Mouse (Mus musculus) liver, adult (tissue): ENCODE results near the gene Tsc22d3.

ENCODE experiments used
- GATA4 ChIP-seq: IDR thresholded peaks from 2 replicates; pipeline ENCODE4 v1.6.1; 2014; ENCODE audit warnings: mild to moderate bottlenecking, low read length; ENCODE audit not compliant: insufficient replicate concordance

The Tsc22d3 gene

GRCm38 (mm10) chrX:140575200-140575599 is 25.3 kb downstream of the Tsc22d3 start:
- no peak for TF ChIP-seq GATA4

DNA sequence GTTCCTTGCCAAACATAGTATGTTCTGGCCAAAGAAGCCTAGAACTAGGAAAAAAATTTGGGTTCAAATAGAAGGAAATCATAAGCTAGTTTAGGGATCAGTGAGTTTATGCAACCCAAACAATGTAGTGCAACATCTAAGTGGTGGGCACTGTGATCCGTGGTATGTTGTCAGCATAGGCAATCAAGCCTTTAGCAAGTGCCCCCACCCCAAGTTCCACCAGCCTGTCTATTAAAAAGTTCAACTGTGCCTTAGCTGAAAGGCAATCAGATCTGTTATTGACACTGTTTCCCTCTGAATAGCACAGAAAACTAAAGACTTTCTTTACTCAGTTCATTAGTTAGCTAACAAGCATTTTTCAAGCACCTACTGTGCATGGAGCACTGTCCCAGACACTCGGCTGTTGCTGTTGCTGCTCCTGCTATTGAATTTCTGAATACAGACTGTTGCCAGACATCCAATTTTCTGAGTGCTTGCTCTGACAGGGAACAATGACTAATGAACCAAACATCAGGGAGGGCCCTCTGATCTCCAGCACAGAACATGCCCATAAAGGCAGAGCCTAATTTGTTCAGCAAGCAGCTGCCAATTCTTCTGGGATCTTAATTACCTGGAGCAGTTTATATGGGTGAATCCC is 27.6 kb downstream of the Tsc22d3 start:
- no peak for TF ChIP-seq GATA4

GRCm38 (mm10) chrX:140569595-140569994 is 30.9 kb downstream of the Tsc22d3 start:
- no peak for TF ChIP-seq GATA4

GRCm38 (mm10) chrX:140567711-140568407 is 32.6 kb downstream of the Tsc22d3 start:
- TF ChIP-seq GATA4: peak; percentile 77

DNA sequence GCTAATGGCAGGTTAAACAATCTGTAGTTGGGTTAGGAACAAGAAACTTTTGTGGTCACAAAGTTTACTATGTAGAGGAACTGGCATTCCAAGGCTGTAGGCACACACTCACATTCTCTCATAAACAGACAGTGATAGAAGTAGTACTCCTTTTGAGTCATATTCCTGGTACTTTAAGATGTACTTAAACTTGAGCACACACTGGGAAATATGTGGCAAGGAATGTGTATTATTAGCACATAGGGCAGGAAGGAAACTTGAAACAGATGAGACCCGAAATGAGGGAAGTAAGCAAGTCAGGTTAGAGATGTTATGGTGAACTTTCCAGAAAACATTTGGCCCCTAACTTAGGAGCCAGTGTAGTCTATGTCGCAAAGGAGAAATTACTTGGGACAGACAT is 34.7 kb downstream of the Tsc22d3 start:
- no peak for TF ChIP-seq GATA4

DNA sequence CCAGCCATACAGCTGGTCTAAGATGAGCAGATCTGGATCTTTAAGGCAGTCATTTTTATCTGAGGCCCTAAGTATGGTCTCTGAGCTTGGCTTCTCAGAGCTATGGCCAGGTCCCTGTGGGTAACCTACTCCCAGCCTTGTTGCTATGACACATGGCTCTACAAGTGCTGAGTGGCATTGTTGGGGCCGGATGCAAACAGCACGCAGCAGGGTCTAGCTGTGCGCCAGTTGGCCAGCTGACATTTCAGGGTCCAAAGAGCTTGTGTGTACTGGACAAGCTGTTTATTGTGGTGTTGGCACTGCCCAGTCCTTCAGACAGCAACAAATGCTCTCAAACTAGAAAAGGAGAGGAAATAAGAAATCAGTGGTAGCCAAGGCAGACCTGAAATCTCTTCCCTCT is 35.2 kb downstream of the Tsc22d3 start:
- TF ChIP-seq GATA4: no peak

DNA sequence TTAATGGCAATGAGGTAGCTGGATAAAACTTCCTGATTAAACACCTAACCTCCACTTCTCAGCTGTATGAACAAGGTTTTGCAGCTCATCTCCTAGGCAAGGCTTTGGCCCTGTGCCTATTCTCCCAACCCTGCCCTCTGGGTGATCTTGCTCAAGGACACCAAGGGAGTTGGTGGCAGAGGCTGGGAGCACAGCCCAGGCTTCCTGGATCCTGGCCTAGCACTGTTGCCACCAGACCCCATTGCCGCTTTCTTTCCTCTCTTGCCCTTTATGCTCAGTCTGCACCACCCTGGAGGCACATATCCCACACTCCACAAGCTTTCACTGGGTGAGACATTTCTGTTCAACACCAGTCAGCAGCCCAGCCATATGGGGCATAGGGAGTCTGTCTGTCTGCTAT is 35.7 kb downstream of the Tsc22d3 start:
- no peak for TF ChIP-seq GATA4

GRCm38 (mm10) chrX:140558176-140558844 is 42.1 kb downstream of the Tsc22d3 start:
- no peak for TF ChIP-seq GATA4

GRCm38 (mm10) chrX:140555965-140556364 is 44.5 kb downstream of the Tsc22d3 start:
- no peak for TF ChIP-seq GATA4

GRCm38 (mm10) chrX:140555423-140555822 is 45.0 kb downstream of the Tsc22d3 start:
- no peak for TF ChIP-seq GATA4

DNA sequence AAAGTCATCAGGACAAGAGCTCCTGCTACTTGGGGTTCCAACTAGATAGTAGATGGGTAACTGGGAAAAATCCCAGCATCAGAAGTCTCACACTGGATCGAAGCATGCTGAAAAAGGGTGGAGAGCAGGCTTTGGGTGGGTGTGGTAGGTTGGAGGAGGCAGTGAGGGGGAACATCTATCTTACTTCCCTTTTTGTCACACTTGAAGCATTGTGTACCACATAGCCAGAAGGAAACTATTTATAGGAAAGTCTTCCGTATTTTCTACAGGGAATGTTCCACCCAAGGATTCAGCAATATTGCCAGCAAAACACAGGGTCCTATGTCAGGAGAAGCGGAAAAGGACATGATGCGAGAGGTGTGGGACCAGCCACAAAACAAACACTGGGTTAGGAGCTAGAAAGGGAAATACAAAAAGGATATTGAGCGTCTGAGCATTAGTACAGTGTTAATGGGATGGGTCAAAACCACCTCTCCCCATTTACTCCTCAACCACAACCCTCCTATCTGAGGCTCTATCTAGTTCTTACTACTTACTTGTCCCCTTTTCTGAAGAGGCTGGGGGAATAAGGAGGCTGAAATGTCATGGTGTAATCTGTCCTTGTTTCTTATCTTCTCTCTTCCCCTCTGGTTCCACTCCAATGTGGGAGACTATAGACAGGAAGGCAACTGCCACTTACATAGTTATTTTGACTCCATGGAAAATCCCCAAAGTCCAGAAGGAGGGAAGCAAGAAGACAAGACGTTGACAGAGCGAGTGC is 52.6 kb downstream of the Tsc22d3 start:
- TF ChIP-seq GATA4: 0 out of 2 replicates have a peak, but pooled peaks have one; percentile 24

DNA sequence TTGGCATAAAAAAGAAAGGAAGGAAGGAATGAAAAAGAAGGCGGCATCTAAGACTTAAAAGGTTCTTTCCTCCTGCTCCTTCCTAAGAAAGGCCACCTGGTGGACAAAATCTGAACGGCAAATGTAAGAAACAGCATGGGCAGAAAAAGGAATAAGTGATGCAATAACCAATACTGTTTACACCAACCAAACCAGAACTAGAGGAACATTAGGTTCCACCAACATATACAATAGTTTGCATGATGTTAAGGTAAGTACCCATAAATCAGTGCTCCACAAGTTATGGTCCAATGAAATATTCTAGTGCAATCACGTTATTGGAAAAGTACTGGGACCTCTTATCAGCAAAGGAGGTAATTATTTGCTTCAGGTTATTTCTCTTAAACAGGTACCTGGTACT is 55.7 kb downstream of the Tsc22d3 start:
- TF ChIP-seq GATA4: 0 out of 2 replicates have a peak, but pooled peaks have one; percentile 47

GRCm38 (mm10) chrX:140542938-140543673 is 57.4 kb downstream of the Tsc22d3 start:
- peak; percentile 63; the same call in 1 of the 2 replicates for TF ChIP-seq GATA4

- no peak for TF ChIP-seq GATA4
These were observed 58.0 kb downstream of the Tsc22d3 start for GRCm38 (mm10) chrX:140542474-140542845.
